Mouse (Mus musculus) frontal cortex, adult (tissue): ENCODE results near the gene 1700001C19Rik.

Experiments used
- ATAC-seq: cut with Nextera tagmentation; 2 replicates; pipeline ENCODE4 v1.9.2; 2017; ENCODE audit warnings: mild to moderate bottlenecking, moderate library complexity, mixed read lengths; ENCODE audit not compliant: low TSS enrichment

1700001C19Rik gene

DNA sequence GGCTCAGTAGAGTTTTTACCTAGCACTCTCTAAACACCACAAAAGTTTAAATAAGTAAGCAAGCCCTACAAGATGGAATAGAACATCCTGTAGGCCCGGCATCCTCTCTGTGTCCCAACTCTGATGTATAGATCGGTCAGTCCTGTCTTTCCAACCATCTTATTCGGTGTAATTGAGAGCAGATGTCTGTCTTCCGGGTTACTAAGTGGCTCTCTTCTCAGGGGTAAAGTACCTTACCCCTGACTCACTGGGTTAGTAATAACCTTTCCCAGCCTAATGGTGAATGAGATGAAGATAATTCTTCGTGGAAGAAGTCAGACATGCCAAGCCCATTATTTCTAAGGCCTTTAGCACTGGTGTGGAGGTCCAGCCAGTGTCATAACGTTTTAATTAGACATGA lies 63.2 kb downstream of the 1700001C19Rik start:
- ATAC-seq: no peak

DNA sequence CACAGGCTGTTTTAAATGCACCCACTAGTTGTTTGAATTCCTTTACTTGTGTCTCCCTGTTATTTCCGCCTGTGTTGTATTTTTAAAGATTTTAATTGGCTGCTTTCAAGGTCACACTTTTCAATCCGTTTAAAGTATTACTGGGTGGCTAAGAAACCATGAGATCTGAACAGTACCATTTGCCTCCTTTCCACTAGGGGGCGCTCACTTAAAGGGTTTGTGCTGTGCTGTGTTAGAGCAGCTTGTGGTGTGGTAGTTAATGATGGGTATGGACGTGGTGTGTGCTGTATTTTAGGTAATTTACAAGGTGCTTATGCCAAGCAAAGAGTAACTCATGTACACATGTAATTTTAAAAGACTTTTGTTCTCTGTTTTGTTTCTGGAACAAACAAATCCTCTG lies 65.7 kb downstream of the 1700001C19Rik start:
- 0 out of 2 replicates have a peak, but pooled peaks have one; percentile 60 for ATAC-seq

DNA sequence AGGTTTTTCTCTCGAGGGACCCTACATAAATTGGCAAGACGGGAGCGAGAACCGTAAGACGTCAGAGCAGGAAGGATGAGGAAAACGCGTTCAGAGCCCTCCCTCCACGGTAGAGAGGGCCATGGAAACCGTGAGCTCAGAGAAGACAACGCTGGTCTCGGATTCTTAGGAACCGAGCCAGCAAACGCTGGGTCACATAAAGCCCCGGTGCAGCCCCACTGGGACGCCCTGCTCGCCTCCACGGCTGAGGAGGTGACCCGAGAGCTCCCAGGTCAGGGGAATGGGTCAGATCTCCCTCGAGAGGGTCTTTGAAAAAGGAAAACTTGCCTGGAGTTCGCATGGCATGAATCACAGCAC lies 68.1 kb downstream of the 1700001C19Rik start:
- peak; percentile 70; the same call in 1 of the 2 replicates for ATAC-seq

DNA sequence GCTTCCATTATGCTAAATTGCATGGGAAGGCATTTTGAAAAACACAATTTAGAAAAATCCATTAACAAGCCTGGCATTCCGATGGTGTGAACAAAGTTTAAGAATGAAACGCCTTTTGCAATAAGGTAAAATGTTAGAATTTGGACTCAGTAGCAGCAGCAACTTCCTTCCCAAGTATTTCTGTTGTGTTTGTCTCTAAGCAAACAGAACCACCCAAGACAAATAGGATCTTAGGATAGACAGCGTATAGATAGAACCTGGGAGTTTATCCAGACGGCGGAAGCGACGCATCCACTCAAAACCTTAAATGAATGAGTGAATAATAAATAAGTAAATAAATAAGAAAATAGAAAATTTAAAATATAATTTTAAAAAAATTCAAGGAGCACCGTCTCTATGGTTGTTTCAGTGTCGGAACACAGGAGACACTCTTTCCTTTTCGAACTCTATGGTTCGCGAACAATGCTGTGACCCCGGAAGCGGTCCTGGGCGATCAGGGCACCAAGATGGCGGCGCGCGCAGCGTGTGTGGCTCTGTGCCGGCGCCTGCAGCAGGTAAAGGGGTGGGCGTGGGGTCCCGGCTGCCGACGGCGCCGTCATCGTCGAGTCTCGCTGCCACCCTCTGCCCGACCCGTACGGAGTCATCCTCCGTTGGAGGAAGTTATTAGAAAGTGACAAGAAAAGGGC lies 68.6 kb downstream of the 1700001C19Rik start, which contains the start of gene Mrps10:
Mrps10 (plus strand) TSS at position 487 of the 686 bp plus-strand sequence.
- peak; percentile 80 for ATAC-seq
